Mouse (Mus musculus) heart, embryonic 15.5 days (tissue): ENCODE measurements at regions not wholly inside any gene's neighbourhood (a gene's known extent, or its start where the extent isn't known, plus 50 kb on each side); places are given as distances from the start of the nearest gene placed in this dataset.
"Not testable (repeated sequence)": the region's sequence is repeated elsewhere in the genome, so short reads cannot be mapped to it uniquely, and the experiment has no call there.

ENCODE experiments used
- ATAC-seq: fragments of 200-750 bp; cut with Nextera tagmentation; replicated peaks from 2 replicates; pipeline ENCODE4 v1.8.0; 2017; ENCODE audit warnings: low read depth, moderate TSS enrichment; ENCODE audit not compliant: insufficient number of reproducible peaks, insufficient read depth, low FRiP score
- H3K27ac ChIP-seq: fragments of 300-500 bp; sonication (generic); 2 replicates; pipeline ENCODE4 v1.5.1; 2015; ENCODE audit warnings: mild to moderate bottlenecking, inconsistent platforms
- H3K27me3 ChIP-seq: fragments of 300-500 bp; sonication (generic); 2 replicates; pipeline ENCODE4 v1.6.1; 2015; ENCODE audit warnings: inconsistent platforms
- H3K36me3 ChIP-seq: fragments of 300-500 bp; sonication (generic); 2 replicates; pipeline ENCODE4 v1.6.1; 2015; ENCODE audit warnings: mild to moderate bottlenecking, inconsistent platforms
- H3K4me1 ChIP-seq: fragments of 300-500 bp; sonication (generic); replicated peaks from 2 replicates; pipeline ENCODE4 v1.6.1; 2015; ENCODE audit warnings: inconsistent platforms
- H3K4me2 ChIP-seq: fragments of 300-500 bp; sonication (generic); 2 replicates; pipeline ENCODE4 v1.6.1; 2015; ENCODE audit warnings: inconsistent platforms, mild to moderate bottlenecking, moderate library complexity
- H3K4me3 ChIP-seq: fragments of 300-500 bp; sonication (generic); 2 replicates; pipeline ENCODE4 v1.5.1; 2015; ENCODE audit warnings: mild to moderate bottlenecking, inconsistent platforms
- H3K9ac ChIP-seq: fragments of 300-500 bp; sonication (generic); 2 replicates; pipeline ENCODE4 v1.6.1; 2015; ENCODE audit warnings: mild to moderate bottlenecking, inconsistent platforms
- H3K9me3 ChIP-seq: fragments of 300-500 bp; sonication (generic); replicated peaks from 2 replicates; pipeline ENCODE4 v1.6.1; 2016; ENCODE audit warnings: inconsistent platforms
- WGBS: fragments of 180-500 bp; shearing (Covaris S2); methylation state at CpG from one replicate; pipeline ENCODE4 v1.1.7; 2015; ENCODE audit warnings: mixed read lengths; 5-methylcytosine and 5-hydroxymethylcytosine counted together

GRCm38 (mm10) chr13:3377801-3378200, 160.1 kb upstream of the Gdi2 start:
- not testable (repeated sequence) for ATAC-seq, H3K27me3 ChIP-seq, H3K4me3 ChIP-seq, H3K27ac ChIP-seq, H3K9ac ChIP-seq, H3K4me2 ChIP-seq, H3K9me3 ChIP-seq, H3K4me1 ChIP-seq, H3K36me3 ChIP-seq
- WGBS = 42% methylated on average over 3 of the region's 3 CpGs

GRCm38 (mm10) chr13:3405783-3406182, 132.1 kb upstream of the Gdi2 start:
- not testable (repeated sequence) for H3K27me3 ChIP-seq, H3K4me2 ChIP-seq, H3K4me3 ChIP-seq, ATAC-seq, H3K27ac ChIP-seq, H3K9ac ChIP-seq, H3K36me3 ChIP-seq, H3K4me1 ChIP-seq, H3K9me3 ChIP-seq
- 79% methylated on average over 2 of the region's 2 CpGs for WGBS

GRCm38 (mm10) chr13:3406236-3407017, 131.4 kb upstream of the Gdi2 start:
- H3K4me2 ChIP-seq, ATAC-seq, H3K4me1 ChIP-seq, H3K36me3 ChIP-seq, H3K27me3 ChIP-seq, H3K27ac ChIP-seq, H3K9ac ChIP-seq, H3K9me3 ChIP-seq, H3K4me3 ChIP-seq: not testable (repeated sequence)
- 35% methylated on average over 8 of the region's 8 CpGs for WGBS

GRCm38 (mm10) chr13:3410281-3410680, 127.6 kb upstream of the Gdi2 start:
- H3K9ac ChIP-seq, H3K4me1 ChIP-seq, H3K9me3 ChIP-seq, ATAC-seq, H3K27ac ChIP-seq, H3K4me2 ChIP-seq, H3K36me3 ChIP-seq, H3K4me3 ChIP-seq, H3K27me3 ChIP-seq: not testable (repeated sequence)
- 57% methylated on average over 3 of the region's 3 CpGs for WGBS

GRCm38 (mm10) chr13:3417026-3417425, 120.8 kb upstream of the Gdi2 start:
- Histone ChIP-seq H3K9ac (no peak overlapping the region), H3K9me3 (0 out of 2 replicates have a peak, but pooled peaks cover 10% of the 10 kb centered on the region), H3K4me2 (no peak overlapping the region), H3K4me1 (no peaks in the 10 kb centered on the region), H3K4me3 (no peak overlapping the region), H3K36me3 (no peaks in the 10 kb centered on the region), H3K27ac (no peak overlapping the region), H3K27me3 (no peaks in the 10 kb centered on the region)
- 74% methylated on average over 1 of the region's 1 CpGs for WGBS
- ATAC-seq = no peak

- H3K36me3 ChIP-seq, H3K4me2 ChIP-seq, H3K27ac ChIP-seq, H3K9me3 ChIP-seq, H3K9ac ChIP-seq, H3K4me3 ChIP-seq, ATAC-seq, H3K27me3 ChIP-seq, H3K4me1 ChIP-seq: not testable (repeated sequence)
- 86% methylated on average over 6 of the region's 6 CpGs for WGBS
Measured at GRCm38 (mm10) chr13:3455374-3455773, 82.5 kb upstream of the Gdi2 start.

- no peak for ATAC-seq
- H3K27me3 ChIP-seq = no peaks in the 10 kb centered on the region
- H3K36me3 ChIP-seq = no peaks in the 10 kb centered on the region
- no peak overlapping the region for H3K27ac ChIP-seq
- no peak overlapping the region for H3K4me2 ChIP-seq
- H3K9ac ChIP-seq = no peak overlapping the region
- H3K4me3 ChIP-seq = no peak overlapping the region
- H3K4me1 ChIP-seq = 0 out of 2 replicates have a peak, but pooled peaks cover 2% of the 10 kb centered on the region
- no peaks in the 10 kb centered on the region for H3K9me3 ChIP-seq
Measured at GRCm38 (mm10) chr13:3476884-3477283, 61.0 kb upstream of the Gdi2 start.

- Histone ChIP-seq H3K4me3 (peak overlapping the region; percentile 75), H3K9me3 (no peaks in the 10 kb centered on the region), H3K9ac (peak overlapping the region; percentile 58), H3K27me3 (no peaks in the 10 kb centered on the region), H3K36me3 (no peaks in the 10 kb centered on the region), H3K27ac (peak overlapping the region; percentile 14; the same call in 1 of the 2 replicates), H3K4me2 (peak overlapping the region; percentile 96), H3K4me1 (0 out of 2 replicates have a peak, but pooled peaks cover 2% of the 10 kb centered on the region)
- peak; percentile 94 for ATAC-seq
- 1% methylated on average over 44 of the region's 45 CpGs for WGBS
Measured at GRCm38 (mm10) chr13:3477997-3478728, 59.7 kb upstream of the Gdi2 start.
